Mouse (Mus musculus) heart, embryonic 10.5 days (tissue): ENCODE measurements around the gene Nufip2. TPM values are rescaled to one million over a fixed set of nuclear protein-coding genes. Genes with fewer than 3 reads are reported as not detected.
"Not testable (repeated sequence)": the region's sequence is repeated elsewhere in the genome, so short reads cannot be mapped to it uniquely, and the experiment has no call there.

ENCODE experiments used
- DNase-seq: peaks from one replicate; pipeline ENCODE4 v3.0.0-alpha.2; 2017; ENCODE audit warnings: low spot score
- H3K27ac ChIP-seq: fragments of 300-500 bp; sonication (generic); 2 replicates; pipeline ENCODE4 v1.5.1; 2016; ENCODE audit warnings: mild to moderate bottlenecking
- H3K27me3 ChIP-seq: fragments of 300-500 bp; sonication (generic); 2 replicates; pipeline ENCODE4 v1.6.1; 2016; ENCODE audit warnings: mild to moderate bottlenecking; ENCODE audit not compliant: poor library complexity, insufficient read depth, severe bottlenecking
- H3K36me3 ChIP-seq: fragments of 300-500 bp; sonication (generic); 2 replicates; pipeline ENCODE4 v1.6.1; 2016; ENCODE audit warnings: mild to moderate bottlenecking, moderate library complexity
- H3K4me1 ChIP-seq: fragments of 300-500 bp; sonication (generic); 2 replicates; pipeline ENCODE4 v1.6.1; 2016; ENCODE audit warnings: mild to moderate bottlenecking
- H3K4me3 ChIP-seq: fragments of 300-500 bp; sonication (generic); 2 replicates; pipeline ENCODE4 v1.5.1; 2016; ENCODE audit warnings: mild to moderate bottlenecking, moderate library complexity
- H3K9me3 ChIP-seq: fragments of 300-500 bp; sonication (generic); 2 replicates; pipeline ENCODE4 v1.6.1; 2016; ENCODE audit warnings: mild to moderate bottlenecking, moderate library complexity
- WGBS: fragments of 180-500 bp; shearing (Covaris S2); methylation state at CpG from one replicate; pipeline ENCODE4 v1.1.7; 2016; 5-methylcytosine and 5-hydroxymethylcytosine counted together
- polyA plus RNA-seq: library from polyadenylated mRNA; unstranded; fragments of >200 nt; fragmentation: Nextera tagmentation; extraction: Ambion mirVana; gene quantifications from 2 replicates; pipeline ENCODE4 v1.2.1, GENCODE M21; 2016

The Nufip2 gene
- polyA plus RNA-seq, 1 experiment from 2014 or later: 3.9 TPM

- Histone ChIP-seq H3K27ac (no peak within 1 kb of the TSS), H3K27me3 (no peaks in the 10 kb centered on the region), H3K36me3 (no peaks in the 10 kb centered on the region), H3K9me3 (no peaks in the 10 kb centered on the region), H3K4me3 (no peak within 1 kb of the TSS), H3K4me1 (no peaks in the 10 kb centered on the region; the same call in 1 of the 2 replicates)
- no peak for DNase-seq
- 58% methylated on average over 7 of the region's 7 CpGs for WGBS
Observed at GRCm38 (mm10) chr11:77725183-77725582, 39.2 kb downstream of the Nufip2 start, which contains the start of gene Cryba1. Cryba1 (minus strand) TSS chr11:77725283.

- Histone ChIP-seq H3K36me3 (no peaks in the 10 kb centered on the region), H3K4me1 (no peaks in the 10 kb centered on the region; the same call in 1 of the 2 replicates), H3K27ac (no peak overlapping the region), H3K27me3 (no peaks in the 10 kb centered on the region; the same call in 1 of the 2 replicates), H3K9me3 (no peaks in the 10 kb centered on the region), H3K4me3 (no peak overlapping the region)
- WGBS: 70% methylated on average over 2 of the region's 2 CpGs
- no peak for DNase-seq
Observed at GRCm38 (mm10) chr11:77728587-77728986, 42.6 kb downstream of the Nufip2 start.

GRCm38 (mm10) chr11:77737289-77737688 is 51.3 kb downstream of the Nufip2 start:
- no peaks in the 10 kb centered on the region for H3K36me3 ChIP-seq
- 2% methylated on average over 6 of the region's 6 CpGs for WGBS
- no peaks in the 10 kb centered on the region for H3K9me3 ChIP-seq
- no peaks in the 10 kb centered on the region for H3K27me3 ChIP-seq
- no peak overlapping the region for H3K4me3 ChIP-seq
- no peak overlapping the region for H3K27ac ChIP-seq
- H3K4me1 ChIP-seq: 0 out of 2 replicates have a peak, but pooled peaks cover 3% of the 10 kb centered on the region
- DNase-seq: peak; percentile 89

GRCm38 (mm10) chr11:77738555-77738954 is 52.6 kb downstream of the Nufip2 start:
- H3K36me3 ChIP-seq: no peaks in the 10 kb centered on the region
- 55% methylated on average over 7 of the region's 7 CpGs for WGBS
- no peak overlapping the region for H3K27ac ChIP-seq
- H3K4me1 ChIP-seq: 0 out of 2 replicates have a peak, but pooled peaks cover 3% of the 10 kb centered on the region
- no peaks in the 10 kb centered on the region for H3K9me3 ChIP-seq
- H3K4me3 ChIP-seq: no peak overlapping the region
- peak; percentile 46 for DNase-seq
- H3K27me3 ChIP-seq: no peaks in the 10 kb centered on the region

- H3K27ac ChIP-seq: no peak overlapping the region
- WGBS: 29% methylated on average over 6 of the region's 6 CpGs
- H3K36me3 ChIP-seq: no peaks in the 10 kb centered on the region
- H3K9me3 ChIP-seq: no peaks in the 10 kb centered on the region
- H3K4me1 ChIP-seq: no peaks in the 10 kb centered on the region
- H3K4me3 ChIP-seq: no peak overlapping the region
- no peaks in the 10 kb centered on the region for H3K27me3 ChIP-seq
- no peak for DNase-seq
Observed at GRCm38 (mm10) chr11:77743966-77744365, 58.0 kb downstream of the Nufip2 start.

- no peaks in the 10 kb centered on the region for H3K36me3 ChIP-seq
- 76% methylated on average over 4 of the region's 4 CpGs for WGBS
- H3K9me3 ChIP-seq: no peaks in the 10 kb centered on the region
- no peaks in the 10 kb centered on the region for H3K27me3 ChIP-seq
- H3K4me3 ChIP-seq: no peak overlapping the region
- no peak for DNase-seq
- no peak overlapping the region for H3K27ac ChIP-seq
- H3K4me1 ChIP-seq: no peaks in the 10 kb centered on the region
Observed at GRCm38 (mm10) chr11:77746652-77747051, 60.7 kb downstream of the Nufip2 start.

GRCm38 (mm10) chr11:77747103-77747502 is 61.1 kb downstream of the Nufip2 start:
- H3K9me3 ChIP-seq, H3K36me3 ChIP-seq, DNase-seq, H3K4me3 ChIP-seq, H3K27ac ChIP-seq, H3K4me1 ChIP-seq, H3K27me3 ChIP-seq: not testable (repeated sequence)
- 89% methylated on average over 14 of the region's 15 CpGs for WGBS

- Histone ChIP-seq H3K4me1 (no peaks in the 10 kb centered on the region), H3K27me3 (no peaks in the 10 kb centered on the region), H3K36me3 (no peaks in the 10 kb centered on the region), H3K27ac (no peak overlapping the region), H3K9me3 (no peaks in the 10 kb centered on the region), H3K4me3 (no peak overlapping the region)
- WGBS: 79% methylated on average over 5 of the region's 5 CpGs
- no peak for DNase-seq
Observed at GRCm38 (mm10) chr11:77748996-77749395, 63.0 kb downstream of the Nufip2 start.

- H3K4me1 ChIP-seq: peaks cover 2% of the 10 kb centered on the region; the same call in 1 of the 2 replicates
- WGBS: 66% methylated on average over 5 of the region's 5 CpGs
- no peak overlapping the region for H3K27ac ChIP-seq
Observed at GRCm38 (mm10) chr11:77752525-77752924, 66.6 kb downstream of the Nufip2 start.

GRCm38 (mm10) chr11:77753469-77753868 is 67.5 kb downstream of the Nufip2 start:
- H3K27ac ChIP-seq: no peak overlapping the region
- WGBS: 60% methylated on average over 3 of the region's 3 CpGs
- H3K4me1 ChIP-seq: peaks cover 2% of the 10 kb centered on the region
- H3K27me3 ChIP-seq: no peaks in the 10 kb centered on the region
- H3K9me3 ChIP-seq: no peaks in the 10 kb centered on the region
- H3K36me3 ChIP-seq: no peaks in the 10 kb centered on the region
- DNase-seq: no peak
- H3K4me3 ChIP-seq: no peak overlapping the region

More at GRCm38 (mm10) chr11:77752525-77752924, 66.6 kb downstream of the Nufip2 start:
- no peak for DNase-seq
- H3K36me3 ChIP-seq: no peaks in the 10 kb centered on the region
- no peaks in the 10 kb centered on the region for H3K27me3 ChIP-seq
- H3K9me3 ChIP-seq: no peaks in the 10 kb centered on the region
- no peak overlapping the region for H3K4me3 ChIP-seq

GRCm38 (mm10) chr11:77760031-77760430 is 74.1 kb downstream of the Nufip2 start:
- WGBS: 84% methylated on average over 4 of the region's 4 CpGs
- H3K9me3 ChIP-seq: no peaks in the 10 kb centered on the region
- peaks cover 20% of the 10 kb centered on the region for H3K4me1 ChIP-seq
- no peak for DNase-seq
- H3K27me3 ChIP-seq: no peaks in the 10 kb centered on the region; the same call in 1 of the 2 replicates
- no peaks in the 10 kb centered on the region for H3K36me3 ChIP-seq
- no peak overlapping the region for H3K27ac ChIP-seq
- no peak overlapping the region for H3K4me3 ChIP-seq

- H3K9me3 ChIP-seq: no peaks in the 10 kb centered on the region
- DNase-seq: peak; percentile 87
- no peaks in the 10 kb centered on the region; the same call in 1 of the 2 replicates for H3K27me3 ChIP-seq
- H3K4me3 ChIP-seq: peak within 1 kb of the TSS; percentile 96
- WGBS: 2% methylated on average over 75 of the region's 79 CpGs
- peaks cover 44% of the 10 kb centered on the region for H3K4me1 ChIP-seq
- H3K36me3 ChIP-seq: no peaks in the 10 kb centered on the region
- peak within 1 kb of the TSS; percentile 93 for H3K27ac ChIP-seq
Observed at GRCm38 (mm10) chr11:77762783-77763672, 77.1 kb downstream of the Nufip2 start, which contains the start of gene Myo18a. Myo18a (plus strand) TSS chr11:77763246.

- Histone ChIP-seq H3K4me1 (peaks cover 44% of the 10 kb centered on the region), H3K36me3 (no peaks in the 10 kb centered on the region), H3K9me3 (no peaks in the 10 kb centered on the region), H3K4me3 (peak overlapping the region; percentile 96), H3K27me3 (no peaks in the 10 kb centered on the region; the same call in 1 of the 2 replicates), H3K27ac (peak overlapping the region; percentile 93)
- no peak for DNase-seq
- WGBS: 3% methylated on average over 26 of the region's 26 CpGs
Observed at GRCm38 (mm10) chr11:77763673-77764340, 77.9 kb downstream of the Nufip2 start.
